Mouse (Mus musculus): Measurements from ENCODE around the gene Pip4k2a. TPM values are rescaled to one million over a fixed set of nuclear protein-coding genes. Genes with fewer than 3 reads are reported as not detected.
A peak's percentile ranks its signal among the peaks of the same experiment; 100 is the strongest.
"Not testable (repeated sequence)": the region's sequence is repeated elsewhere in the genome, so short reads cannot be mapped to it uniquely, and the experiment has no call there.

The Pip4k2a gene
- total RNA-seq, 2 experiments from 2014 or later = 3.1 to 4.5 TPM

GRCm38 (mm10) chr2:18911251-18911934, 86.5 kb downstream of the Pip4k2a start:
- TF ChIP-seq CTCF (IDR thresholded peaks at IDR 0.05) = no peak
- Histone ChIP-seq H3K27ac (no peak overlapping the region), H3K4me3 (no peak overlapping the region)
- intact Hi-C loops (cut with DNase I) = no loop called here
- no peak for DNase-seq

DNA sequence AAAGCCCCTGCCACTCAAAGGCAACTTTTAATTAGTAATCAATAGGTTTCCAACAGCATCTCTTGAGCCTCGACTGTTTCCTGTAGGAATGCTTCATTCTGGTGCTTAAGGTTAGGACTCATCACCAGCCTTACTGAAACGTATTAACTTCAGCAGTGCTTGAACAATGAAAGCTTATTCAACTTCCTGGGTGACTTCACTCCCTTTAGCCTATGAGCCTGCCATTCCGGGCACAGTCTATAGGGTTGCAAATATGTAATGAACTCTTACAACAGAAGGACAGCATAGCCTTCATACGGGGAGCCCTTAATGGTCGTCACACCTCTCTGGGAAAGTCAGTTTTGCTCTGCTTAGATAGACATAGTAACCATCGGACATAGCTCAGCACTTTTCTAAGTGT, 87.7 kb downstream of the Pip4k2a start:
- no peak for TF ChIP-seq CTCF (IDR thresholded peaks at IDR 0.05)
- no peak for DNase-seq

GRCm38 (mm10) chr2:18909713-18910112, 88.2 kb downstream of the Pip4k2a start:
- no peak overlapping the region for H3K4me3 ChIP-seq
- DNase-seq = no peak
- no peak overlapping the region for H3K27ac ChIP-seq
- intact Hi-C loops (cut with DNase I) = no loop called here
- TF ChIP-seq CTCF (IDR thresholded peaks at IDR 0.05) = no peak

More for the DNA sequence above, 87.7 kb downstream of the Pip4k2a start:
- no peak overlapping the region for H3K4me3 ChIP-seq
- no peak overlapping the region for H3K27ac ChIP-seq
- intact Hi-C loops (cut with DNase I) = no loop called here

DNA sequence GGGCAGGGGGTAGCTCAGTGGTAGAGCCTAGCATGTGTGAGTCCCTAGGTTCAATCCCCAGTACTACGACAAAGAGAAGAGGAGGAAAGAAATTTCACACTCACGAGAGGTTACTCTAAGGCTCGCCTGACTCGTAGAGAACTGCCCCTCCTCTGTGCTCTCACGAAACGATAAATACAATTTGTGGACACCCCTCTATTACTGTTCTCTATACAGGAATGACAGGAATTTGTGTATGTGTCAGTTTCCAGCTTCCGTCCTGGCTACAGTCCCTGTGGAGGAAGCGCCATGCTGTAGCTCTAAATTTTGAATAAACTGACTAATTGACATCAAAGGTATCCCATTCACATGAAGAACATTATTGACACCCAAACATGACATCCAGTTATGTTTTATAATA, 90.7 kb downstream of the Pip4k2a start:
- Histone ChIP-seq H3K27ac (no peak overlapping the region), H3K4me3 (no peak overlapping the region)
- DNase-seq = no peak
- intact Hi-C loops (cut with DNase I) = no loop called here
- TF ChIP-seq CTCF (IDR thresholded peaks at IDR 0.05) = no peak

DNA sequence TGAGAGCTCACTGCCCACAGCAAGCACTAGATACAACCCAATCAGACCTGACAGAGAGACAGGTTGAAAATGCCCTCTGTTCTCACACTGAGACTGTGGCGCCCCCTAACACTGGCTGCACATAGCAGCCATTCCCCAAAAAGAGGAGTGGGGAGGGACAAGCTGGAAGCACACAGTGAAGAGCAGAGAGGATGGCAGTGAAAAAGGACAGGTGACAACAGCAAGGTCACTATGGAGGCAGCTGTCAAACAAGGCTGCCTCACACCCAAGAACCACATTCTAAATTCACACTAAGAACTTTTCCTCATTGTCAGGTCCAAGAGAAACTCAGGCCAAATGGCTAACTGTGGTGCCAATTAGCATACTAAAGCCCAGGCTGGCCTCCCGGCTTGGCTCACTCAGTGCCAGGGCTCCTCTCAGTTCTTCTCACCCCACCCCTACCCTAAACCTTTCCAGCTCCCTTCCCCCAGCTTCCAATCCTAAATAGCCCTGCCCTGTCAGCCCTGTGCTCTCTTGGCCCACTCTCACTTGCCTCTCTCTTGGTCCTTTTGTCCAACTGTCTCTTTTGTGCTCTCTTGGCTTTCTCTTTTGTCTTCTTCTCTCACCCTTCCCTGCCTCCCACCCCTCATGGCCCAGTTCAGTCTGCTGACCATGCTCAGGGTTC, 91.4 kb downstream of the Pip4k2a start:
- no peak for TF ChIP-seq CTCF (IDR thresholded peaks at IDR 0.05)
- no peak overlapping the region for H3K4me3 ChIP-seq
- intact Hi-C loops (cut with DNase I) = no loop called here

GRCm38 (mm10) chr2:18903301-18904068, 94.4 kb downstream of the Pip4k2a start:
- TF ChIP-seq CTCF (IDR thresholded peaks at IDR 0.05) = no peak
- DNase-seq = peak; percentile 51
- Histone ChIP-seq H3K4me3 (no peak overlapping the region), H3K27ac (no peak overlapping the region)
- intact Hi-C loops (cut with DNase I) = no loop called here

More for the DNA sequence above, 91.4 kb downstream of the Pip4k2a start:
- H3K27ac ChIP-seq = no peak overlapping the region
- peak; percentile 28 for DNase-seq

DNA sequence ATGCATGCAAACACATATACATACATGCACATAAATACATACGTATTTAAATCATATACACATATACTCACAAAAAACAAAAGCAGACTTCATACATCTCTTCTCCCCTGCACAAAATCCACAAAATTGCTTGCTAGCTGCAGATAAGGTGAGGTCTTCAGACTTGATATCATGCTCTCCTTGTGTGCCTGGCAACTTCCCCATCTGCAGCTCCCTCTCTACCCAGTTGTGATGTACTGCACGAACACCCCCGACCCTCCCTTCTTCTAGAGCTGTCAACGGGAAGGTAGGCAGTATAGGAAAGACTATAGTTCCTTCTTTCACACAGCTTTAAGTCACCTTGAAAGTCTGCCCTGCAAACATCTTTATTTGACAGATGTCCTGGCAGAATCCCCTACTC, 96.8 kb downstream of the Pip4k2a start:
- TF ChIP-seq CTCF (IDR thresholded peaks at IDR 0.05) = no peak
- DNase-seq = no peak
- Histone ChIP-seq H3K4me3 (no peak overlapping the region), H3K27ac (no peak overlapping the region)
- intact Hi-C loops (cut with DNase I) = no loop called here

- H3K27ac ChIP-seq = no peak overlapping the region
- peak; percentile 21; the same call in 1 of the 2 replicates for TF ChIP-seq CTCF (IDR thresholded peaks at IDR 0.05)
- no peak overlapping the region for H3K4me3 ChIP-seq
- no peak for DNase-seq
- intact Hi-C loops (cut with DNase I) = no loop called here
Observed at GRCm38 (mm10) chr2:18900635-18901034, 97.3 kb downstream of the Pip4k2a start.

DNA sequence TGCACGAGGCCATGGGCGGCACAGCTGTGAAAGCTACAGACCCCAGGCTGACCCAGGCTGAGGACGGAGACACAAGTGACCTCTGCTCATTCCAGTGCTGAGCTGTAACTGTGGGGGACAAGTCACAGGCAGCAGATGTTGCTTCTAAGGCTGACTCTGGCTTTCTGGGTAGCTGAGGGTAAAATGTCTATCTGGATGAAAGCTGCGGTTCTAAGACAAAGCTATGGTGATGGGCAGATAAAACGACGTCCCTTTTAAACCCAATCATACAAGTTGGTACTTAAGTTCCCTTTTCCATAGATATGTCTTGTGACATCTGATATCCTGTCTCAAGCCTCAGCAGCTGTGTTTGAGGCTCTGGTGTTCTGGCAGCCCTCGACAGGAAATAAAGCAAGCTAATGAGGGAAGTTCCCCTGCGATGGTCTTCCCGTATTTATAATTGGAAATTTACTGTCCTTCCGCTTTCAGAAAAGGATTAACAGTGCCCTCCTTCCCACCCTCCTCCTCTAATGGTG, 100.1 kb downstream of the Pip4k2a start:
- H3K27ac ChIP-seq = peak overlapping the region; percentile 58
- H3K4me3 ChIP-seq = peak overlapping the region; percentile 8; the same call in 1 of the 2 replicates
- intact Hi-C loops (cut with DNase I) = no loop called here
- DNase-seq = no peak
- no peak for TF ChIP-seq CTCF (IDR thresholded peaks at IDR 0.05)

- H3K27ac ChIP-seq = no peak overlapping the region
- no peak overlapping the region for H3K4me3 ChIP-seq
- DNase-seq = peak; percentile 41
- intact Hi-C loops (cut with DNase I) = no loop called here
- TF ChIP-seq CTCF (IDR thresholded peaks at IDR 0.05) = no peak
Observed at GRCm38 (mm10) chr2:18896015-18896414, 101.9 kb downstream of the Pip4k2a start.

DNA sequence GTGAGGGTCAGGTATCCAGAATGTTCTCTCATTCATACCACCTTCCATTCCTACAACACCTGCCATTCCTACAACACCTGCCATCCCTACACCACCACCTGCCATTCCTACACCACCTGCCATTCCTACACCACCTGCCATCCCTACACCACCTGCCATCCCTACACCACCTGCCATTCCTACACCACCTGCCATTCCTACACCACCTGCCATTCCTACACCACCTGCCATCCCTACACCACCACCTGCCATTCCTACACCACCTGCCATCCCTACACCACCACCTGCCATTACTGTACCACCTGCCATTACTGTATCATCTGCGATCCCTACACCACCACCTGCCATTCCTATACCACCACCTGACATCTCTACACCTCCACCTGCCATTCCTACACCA, 104.6 kb downstream of the Pip4k2a start:
- intact Hi-C loops (cut with DNase I); H3K4me3 ChIP-seq; H3K27ac ChIP-seq; DNase-seq: not testable (repeated sequence)

DNA sequence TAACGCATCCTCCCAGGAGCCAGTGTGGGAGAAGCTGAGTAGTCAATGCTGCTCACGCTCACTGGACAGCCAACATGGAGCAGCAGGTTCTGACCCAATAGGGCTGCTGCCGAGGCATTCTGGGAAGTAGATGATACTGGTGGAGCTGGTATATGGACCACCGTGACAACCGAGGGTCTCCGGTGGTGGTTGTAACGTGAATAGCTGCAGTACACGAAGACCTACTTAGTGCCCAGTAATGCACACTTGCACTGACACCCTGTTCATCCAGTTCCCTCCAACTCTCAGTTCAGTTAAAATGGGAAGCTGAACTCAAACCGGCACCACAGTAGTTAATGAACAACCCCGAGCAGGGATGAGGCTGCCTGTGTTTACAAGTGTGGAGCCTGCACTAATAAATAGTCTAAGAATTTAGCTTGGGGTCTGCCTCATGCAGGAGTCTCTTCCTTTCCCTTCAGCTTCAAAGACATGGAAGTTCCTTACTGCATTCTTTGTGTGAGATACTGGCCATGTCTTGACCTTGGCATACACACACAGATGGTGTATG, 105.9 kb downstream of the Pip4k2a start:
- intact Hi-C loops (cut with DNase I) = no loop called here
- Histone ChIP-seq H3K27ac (no peak overlapping the region), H3K4me3 (no peak overlapping the region)
- no peak for DNase-seq
- no peak for TF ChIP-seq CTCF (IDR thresholded peaks at IDR 0.05)

Data from gastrocnemius, adult 2 months (tissue).